Mouse (Mus musculus) retina, postnatal 1 day (tissue): ENCODE measurements around the gene Myadml2.

Experiments used
- DNase-seq: peaks from one replicate; pipeline ENCODE4 v3.0.0-alpha.2; 2012

The Myadml2 gene

DNA sequence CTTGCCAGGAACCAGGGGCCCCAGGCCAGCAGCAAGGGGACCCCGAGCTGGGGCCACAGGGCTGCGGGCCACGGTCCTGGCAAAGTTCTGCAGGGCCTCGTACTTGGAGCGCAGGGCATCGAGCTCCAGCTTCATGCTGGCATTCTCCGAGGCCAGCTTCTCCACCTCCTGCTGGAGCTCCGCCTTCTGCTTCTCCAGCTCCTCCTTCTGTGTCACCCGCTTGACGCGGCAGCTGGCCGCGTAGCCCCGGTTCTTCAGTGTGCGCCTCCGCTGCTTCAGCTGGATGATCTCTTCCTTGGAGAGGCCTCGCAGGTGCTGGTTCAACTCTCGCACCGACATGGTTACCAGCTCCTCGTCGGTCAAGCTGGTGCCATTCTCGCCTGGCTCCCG, 18.6 kb downstream of the Myadml2 start:
- DNase-seq: no peak

DNA sequence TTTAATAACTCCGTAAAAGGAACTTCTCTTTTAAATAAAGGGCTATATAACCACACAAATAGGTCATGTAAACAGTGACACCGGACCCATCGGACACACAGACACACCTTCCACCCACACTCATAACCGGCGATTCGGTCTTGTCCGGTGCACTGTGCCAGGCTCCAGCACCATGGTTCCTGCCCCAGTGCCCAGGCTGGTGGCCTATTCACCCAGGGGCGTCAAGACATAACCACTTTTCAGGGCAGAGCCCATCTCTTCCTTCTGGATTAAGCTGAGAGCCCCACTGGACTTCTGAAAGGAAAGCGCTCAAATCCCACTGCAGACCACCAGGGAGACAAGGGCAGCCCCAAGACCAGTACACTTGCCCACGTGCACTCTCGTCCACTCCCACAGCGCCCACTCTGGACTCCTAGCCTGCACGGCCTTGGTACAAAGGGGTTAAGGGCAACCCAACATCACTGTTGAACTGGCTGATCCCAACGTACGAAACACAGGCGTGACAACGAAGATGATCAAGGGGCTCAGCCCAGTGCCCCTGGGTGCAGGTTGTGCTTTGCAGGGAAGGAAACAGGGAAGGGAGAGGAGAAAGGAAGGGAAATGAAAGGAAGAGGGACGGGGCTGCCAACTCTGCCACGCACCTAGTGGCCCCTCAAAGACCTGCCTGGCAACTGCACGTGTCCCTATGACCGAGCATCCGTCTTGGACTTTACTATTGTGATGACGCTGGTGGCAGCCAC, 19.2 kb downstream of the Myadml2 start:
- no peak for DNase-seq

DNA sequence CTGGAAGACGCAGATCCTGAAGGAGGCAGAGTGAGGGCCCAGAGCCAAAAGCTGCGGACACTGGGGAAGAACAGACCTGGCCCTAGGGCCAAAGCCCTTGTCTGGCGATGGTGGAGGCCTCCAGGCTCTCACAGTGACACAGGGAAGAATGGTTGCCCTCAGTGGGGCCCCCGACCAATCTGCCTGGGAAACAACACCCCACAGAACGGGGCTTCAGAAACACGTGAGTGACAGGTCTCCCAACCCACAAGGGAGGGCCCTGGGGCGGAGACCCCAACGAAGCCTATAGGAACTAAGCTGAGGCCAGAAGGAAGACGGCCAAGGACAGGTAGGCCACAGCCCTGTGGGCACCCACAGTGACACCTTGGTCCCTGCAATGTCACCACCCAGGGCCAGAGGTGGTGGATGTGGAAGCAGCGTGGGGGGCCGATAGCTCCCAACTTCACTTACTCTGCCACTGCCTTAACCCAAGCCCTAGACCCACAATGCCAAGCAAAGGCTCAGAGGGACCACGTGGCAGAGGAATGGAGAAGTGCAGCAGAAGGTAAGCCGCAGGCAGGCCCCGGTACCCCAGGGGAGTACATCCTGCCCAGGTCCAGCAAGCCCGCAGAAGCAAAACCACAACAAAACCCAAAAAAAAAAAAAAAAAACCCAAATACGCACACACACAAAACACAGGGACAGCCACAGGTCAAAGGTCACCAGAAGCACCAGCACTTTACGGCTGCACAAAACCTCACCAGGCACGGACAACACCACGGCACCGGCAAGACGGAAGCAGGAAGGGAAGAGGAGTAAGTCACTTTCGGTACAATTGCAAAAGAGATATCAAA, 20.3 kb downstream of the Myadml2 start:
- no peak for DNase-seq

DNA sequence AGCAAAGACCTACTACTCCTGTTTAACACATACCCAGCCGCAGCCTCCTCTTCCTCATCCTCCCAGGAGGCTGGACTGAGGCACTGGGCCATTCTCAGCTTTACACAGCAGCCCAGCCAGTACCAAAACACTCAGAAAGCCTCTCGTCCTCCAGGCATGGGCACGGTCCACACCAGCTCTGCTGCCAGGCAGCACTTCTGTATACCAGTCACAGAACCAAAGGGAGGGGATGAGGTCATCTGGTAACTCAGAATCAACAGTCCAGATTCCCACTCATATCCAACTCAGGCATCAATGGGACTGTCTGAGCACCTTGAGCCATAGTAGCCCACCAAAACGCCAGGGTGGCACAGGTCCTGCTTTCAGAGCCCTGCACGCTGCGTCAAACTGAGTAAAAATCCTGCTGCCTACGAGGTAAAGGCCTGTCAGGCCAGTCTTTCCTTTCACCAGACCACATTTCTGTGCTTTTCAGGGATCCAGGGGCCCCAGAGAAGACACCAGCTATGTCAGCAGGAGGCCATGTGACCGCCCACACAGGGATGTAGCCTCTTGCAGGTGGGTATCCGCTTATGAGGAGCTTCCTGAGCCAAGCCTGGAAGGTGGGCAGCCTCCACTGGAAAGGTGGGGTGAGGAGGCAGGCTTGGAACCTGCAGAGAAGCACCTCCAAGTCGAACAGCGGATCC, 21.0 kb downstream of the Myadml2 start:
- DNase-seq: no peak

DNA sequence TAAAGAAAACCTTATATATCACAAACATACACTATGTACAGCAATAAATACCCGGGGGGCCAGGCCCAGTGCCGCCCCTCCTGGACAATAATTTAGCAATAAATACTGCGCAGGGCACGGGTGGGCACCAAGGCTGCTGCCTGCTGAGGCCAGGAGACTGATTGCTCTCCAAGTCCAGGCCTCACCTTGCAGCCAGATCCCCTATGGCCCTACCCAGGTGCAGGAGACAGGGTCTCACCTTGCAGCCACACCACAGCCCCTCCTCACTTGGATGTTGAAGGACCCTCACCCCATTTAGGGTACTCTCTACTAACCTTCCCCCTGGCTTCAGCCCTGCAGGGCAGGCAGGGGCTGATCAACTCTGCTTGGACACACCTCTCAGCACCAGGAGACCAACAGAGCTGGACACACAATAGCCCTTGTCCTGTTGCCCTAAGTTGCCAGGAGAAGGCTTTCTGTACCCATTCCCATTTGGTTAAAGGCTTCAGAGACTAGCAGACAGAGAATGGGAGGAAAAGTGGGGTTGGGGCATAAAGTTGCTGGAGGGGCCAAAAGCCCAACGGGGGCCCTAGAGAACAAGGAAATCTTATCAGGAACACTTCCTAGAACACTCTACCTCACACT, 22.7 kb downstream of the Myadml2 start, which contains the start of gene Sirt7:
TSS of gene Sirt7 (minus strand) at position 89 of the 624 bp plus-strand sequence.
- no peak for DNase-seq

DNA sequence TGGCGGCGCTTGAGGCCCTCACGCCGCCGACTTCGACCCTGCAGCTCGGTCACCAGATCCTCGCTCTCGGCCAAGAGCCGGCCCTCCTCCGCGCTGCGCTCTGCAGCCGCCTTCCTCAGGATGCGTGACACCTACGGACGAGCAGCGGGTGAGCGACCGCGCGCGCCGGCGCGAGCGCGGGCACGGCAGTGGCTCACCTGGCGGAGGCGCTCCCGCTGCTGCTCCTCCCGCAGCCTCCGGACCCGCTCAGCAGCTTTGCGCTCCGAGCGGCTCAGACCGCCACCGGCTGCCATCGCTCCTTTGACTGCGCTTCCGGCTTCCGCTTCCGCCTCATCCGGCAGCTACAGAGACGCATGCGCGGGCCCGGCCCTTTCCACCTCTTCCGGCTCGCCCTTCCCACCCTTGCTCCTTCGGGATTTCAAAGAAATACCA, 23.3 kb downstream of the Myadml2 start:
- DNase-seq: peak; percentile 92

DNA sequence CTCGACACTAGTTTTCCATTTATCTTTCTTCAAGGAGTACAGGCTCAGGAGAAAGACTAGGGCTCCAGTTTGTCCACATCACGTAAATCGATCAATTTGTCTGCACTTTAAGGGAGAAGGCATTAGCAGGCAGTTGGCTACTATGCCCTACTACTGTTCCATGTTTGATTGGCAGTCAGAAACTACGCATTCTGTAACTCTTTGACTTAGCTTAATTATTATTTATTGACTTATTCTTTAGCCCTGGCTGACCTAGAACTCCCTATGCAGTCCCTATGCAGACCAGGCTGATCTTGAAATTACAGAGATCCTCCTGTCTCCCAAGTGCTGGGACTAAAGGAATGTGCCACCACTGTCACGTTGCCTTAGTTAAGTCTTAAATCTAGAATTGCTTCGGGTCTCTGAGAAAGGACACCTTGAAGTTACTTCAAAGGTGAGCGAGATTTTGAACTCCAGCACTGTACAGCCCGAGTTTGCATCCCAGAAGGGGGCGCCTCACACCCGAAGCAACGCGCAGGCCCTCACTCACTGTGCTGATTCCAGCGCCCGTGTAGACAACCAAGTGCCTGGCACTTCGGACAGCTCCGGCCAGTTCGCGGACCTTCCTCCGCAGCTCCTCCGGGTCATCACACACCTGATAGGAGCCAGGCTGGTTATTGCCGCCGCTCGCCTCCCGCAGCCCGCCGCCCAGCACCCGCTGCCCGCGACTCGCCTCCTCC, 23.8 kb downstream of the Myadml2 start:
- DNase-seq: peak; percentile 56

DNA sequence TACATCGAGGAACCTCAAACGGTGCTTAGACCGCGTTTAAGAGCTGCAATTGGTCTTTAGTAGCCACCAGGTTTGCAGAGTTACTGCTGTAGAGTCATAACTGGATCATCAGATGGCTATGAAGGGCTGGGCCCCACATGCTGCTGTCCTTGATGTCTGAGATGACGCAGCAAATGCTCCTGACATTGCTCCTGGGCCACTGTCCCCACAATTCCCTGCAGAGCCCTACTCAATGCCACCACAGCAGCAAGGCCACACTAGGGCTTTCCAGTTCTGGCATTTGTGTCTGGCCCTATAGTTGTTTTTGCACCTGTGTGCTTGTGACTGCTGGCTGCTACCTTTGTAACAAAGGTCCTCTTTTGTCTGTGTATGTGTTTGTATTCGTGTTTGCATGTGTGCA, 25.2 kb downstream of the Myadml2 start:
- DNase-seq: no peak

DNA sequence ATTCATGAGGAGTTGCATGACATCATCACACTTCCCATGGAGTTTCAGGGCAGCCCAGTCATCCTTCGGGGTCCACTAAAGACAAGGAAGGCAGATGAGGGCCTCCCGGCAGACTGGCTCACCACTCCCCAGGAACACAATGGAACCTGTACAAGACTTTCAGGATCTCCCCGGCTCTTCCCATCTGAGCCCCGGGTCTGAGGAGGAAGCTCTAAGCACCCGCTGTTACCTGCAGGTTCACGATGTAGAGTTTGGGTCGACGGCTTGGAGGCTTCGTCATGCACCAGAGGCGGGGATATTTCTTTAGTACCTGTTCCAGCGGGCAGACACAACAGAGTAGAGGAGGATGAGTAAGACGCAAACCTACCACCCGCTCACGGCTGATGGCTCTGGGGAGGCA, 27.8 kb downstream of the Myadml2 start:
- no peak for DNase-seq

DNA sequence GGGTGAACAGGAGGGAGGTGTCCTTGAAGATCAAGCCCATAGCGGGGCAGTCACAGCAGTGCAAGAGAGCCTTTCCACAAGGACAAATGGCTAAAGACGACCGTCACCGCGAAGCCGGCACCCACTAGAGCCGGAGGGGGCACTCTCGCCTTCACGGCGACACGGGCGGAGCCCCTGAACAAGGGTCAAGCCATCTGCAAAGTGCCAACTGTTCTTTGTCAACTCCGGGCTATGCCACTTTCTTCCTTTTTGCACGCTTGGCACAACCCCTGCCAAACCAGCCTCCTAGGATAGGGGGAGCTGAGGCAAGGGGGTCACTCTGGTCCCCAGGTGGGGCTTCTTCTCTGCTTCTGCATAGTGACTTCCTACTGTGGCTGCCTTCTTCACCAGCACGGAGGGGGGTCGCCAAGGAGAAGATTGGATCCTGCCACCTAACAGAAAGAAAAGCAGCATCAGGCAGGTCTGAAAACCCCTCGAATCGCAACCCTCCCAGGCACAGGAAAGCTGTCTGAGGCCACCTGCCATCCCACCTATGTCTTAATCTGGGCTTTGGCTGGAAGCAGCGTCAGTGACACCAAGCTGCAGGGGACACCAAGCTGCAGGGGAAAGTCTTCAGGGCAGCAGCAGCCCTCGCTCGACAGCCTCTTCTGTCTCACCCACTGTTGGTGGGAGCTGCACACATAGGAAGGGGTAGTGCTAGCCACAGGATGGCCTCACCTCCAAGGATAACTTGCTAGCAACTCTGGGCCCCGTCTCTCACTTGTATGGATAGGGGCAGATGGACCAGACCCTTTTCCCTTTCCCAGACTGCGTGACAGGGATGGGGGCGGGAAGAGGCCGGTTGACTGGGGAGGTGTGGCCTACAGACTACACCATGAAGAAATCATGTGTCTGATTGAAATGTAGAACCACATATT, 29.1 kb downstream of the Myadml2 start:
- DNase-seq: no peak

DNA sequence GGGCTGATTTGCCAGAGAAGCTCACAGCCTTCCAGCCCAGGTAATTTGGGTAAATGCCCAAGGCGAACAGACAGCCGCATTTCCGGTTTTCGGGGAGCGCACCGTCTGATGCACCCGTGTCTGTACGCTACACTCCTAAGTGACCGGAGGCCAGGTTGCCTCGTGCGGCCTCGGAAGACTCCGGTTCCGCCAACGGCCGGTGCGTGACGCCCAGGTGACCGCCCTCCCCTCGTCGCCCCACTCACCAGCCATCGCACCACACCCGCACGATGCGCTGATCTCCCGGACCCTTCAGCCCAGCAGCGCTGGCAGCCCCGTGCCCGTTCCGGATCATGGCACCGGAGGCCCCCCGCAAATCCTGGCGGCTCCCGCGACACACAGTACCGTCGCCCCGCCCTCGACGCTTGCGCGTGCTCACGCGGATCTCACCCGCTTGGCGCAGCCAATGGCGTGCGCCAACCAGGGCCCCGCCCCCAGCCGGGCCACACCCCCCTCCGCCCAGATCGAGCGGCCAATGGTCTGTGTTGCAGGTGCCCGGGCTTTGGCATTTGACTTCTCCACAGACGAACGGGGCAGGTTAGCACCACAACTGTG, 30.3 kb downstream of the Myadml2 start, which contains the start of gene Pcyt2:
TSS of gene Pcyt2 (minus strand) at position 418 of the 594 bp plus-strand sequence.
- DNase-seq: peak; percentile 94

DNA sequence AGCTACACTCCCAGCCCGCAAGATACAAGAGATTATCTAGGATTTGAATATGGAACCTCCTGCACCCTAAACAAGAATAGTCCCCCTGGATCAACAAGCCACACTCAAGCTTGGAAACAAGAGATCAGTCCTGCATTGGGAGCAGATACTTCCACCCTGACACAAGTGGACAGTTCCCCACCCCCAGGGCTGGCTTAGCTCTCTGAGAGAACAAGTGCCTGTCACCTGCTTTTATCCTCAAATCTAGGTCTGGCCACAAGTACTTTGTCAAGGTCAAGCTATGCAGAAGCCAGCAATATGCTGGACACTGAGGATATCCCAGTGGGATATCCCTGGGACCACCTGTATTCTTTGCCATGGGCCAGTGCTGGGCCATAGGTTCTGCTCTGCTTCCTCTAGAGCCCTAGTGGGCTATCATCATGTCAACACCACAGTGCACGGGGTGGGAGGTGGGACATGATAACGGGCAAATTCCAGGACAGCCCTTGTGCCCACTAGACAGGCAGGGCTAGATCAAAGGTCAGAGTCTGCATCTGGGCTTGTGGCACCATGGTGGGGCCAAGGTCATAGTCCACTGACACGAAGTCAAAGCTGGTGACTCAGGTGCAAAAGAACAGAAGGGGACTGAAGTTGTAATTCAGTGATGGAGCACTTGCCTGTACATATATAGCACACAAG, 31.2 kb downstream of the Myadml2 start:
- peak; percentile 12 for DNase-seq

DNA sequence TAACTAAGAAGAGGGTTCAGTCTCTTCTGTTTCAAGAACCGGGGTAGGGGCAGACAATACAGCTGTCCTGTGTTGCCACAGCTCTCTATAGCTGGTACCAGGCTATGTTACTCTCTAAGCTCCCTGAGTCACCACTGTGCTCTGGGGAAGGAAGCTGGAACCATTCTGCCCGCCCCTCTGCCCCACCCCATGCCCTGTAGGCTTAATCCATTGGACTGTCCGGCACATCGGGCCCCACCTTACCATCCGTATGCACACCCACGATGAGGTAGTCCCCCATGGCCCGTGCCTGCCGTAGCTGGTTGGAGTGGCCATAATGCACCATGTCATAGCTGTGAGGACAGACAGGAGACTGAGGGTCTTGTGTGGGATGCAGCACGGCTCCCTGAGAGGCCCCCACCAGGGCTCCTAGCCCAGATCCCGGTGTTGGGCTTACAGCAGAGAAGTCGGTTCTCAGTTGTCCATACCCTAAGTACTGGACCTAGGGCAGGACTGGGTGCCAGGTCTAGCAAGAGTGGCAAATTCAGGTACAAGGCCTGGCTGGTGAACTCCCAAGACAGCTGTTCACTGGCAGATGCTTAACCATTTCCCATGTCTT, 32.3 kb downstream of the Myadml2 start:
- no peak for DNase-seq

DNA sequence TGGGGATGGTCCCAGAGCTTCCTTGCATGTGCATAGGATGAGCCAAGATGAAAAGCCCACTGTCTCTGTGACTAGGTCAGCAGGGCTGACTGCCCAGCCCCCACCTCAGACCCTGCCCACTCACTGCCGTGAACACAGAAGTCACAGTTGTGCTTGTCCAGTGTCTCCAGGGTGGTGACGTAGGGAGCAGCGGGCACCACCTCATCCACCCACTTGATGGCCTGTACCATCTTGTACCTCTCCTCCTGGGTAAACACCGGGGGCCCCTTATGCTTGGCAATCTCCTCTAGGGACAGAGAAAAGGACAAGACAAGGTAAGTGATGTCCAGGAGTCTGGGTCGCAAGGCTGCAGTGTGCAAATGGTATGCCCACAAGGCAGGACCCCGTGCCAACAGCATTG, 32.8 kb downstream of the Myadml2 start:
- no peak for DNase-seq

DNA sequence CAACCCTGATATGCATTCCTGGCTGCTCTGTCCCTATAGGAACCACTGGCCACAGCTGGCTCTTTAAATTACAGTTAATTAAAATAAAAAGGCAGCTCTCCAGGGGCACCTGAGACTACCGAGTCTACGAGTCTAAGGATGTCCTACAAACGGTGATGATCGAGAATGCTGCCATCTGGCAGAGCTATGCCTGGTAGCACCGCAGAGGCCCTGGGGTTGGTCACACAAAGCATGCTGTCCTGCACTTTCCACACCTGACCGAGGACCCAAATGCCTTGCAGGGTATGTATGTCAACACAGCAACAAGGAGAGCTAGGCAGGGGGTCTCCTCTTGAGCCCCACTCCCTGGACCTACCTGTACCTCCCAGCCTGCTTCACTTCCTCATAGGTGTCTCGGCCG, 34.0 kb downstream of the Myadml2 start:
- no peak for DNase-seq

DNA sequence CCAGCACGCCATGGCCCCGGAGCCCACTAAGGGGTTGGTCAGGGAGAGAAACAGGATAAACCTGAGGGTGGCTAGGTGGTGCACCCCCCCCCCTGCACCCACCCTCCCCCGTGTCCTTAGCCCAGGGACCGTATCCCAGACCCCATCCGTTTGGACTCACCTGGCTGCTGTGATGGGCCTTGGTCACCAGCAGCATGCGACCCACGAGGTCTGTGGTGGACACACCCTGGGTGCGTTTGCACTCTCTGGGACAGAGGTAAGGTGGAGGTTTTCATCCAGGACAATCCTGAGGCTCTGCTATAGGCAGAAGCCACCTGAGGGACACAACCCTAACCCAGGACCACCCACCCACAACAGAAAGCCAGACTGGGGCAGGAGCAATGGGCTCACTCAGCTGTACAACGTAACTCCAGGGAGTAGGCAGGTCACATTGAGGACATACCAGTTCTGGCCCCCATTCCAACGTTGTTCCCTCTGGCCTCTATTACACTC, 34.4 kb downstream of the Myadml2 start:
- no peak for DNase-seq

DNA sequence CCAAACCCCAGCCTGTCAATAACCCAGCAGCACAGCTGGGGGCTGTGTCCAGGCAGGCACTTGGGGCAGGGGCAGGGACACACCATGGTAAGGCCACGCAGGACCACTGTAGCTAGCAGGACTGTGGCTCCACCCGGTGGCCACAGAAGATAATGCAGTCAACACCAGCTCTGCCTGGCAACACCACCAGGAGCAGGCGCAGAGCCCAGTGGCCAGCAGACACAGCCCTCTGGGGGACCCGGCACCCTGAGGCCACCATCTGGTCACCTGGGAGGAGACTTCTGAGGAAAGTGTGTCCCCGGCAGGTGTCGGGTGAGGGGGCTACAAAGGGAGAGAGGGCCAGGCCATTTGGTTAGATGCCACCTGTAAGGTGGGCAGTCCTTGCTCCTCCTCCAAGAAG, 35.2 kb downstream of the Myadml2 start:
- peak; percentile 78 for DNase-seq

DNA sequence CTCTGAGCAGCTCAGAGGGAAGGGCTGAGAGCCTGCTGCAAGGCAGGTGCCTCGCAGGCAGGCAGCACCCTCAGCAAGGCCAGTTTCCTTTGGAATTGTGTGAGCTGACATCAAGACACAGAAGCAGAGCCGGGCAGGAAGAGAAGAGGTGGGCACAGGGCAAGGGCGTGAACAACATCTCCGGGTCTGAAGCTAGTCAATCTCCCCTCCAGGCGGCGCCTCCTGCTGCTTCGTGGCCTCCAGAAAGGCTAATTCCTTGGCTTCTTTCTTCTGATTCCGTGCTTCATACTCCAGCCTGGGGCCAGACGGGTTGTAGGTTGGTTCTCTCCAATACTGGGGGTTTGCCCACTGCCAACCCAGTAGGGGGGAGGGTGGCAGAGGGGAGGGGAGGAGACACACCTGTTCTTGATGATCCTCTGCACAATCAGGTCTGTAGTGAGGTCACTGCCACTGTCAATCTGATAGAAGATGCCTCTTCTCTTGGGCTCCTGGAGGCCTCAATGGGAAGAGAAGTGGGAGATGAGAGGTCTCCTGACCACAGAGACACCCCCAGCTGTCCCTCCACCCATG, 37.4 kb downstream of the Myadml2 start:
- DNase-seq: no peak

DNA sequence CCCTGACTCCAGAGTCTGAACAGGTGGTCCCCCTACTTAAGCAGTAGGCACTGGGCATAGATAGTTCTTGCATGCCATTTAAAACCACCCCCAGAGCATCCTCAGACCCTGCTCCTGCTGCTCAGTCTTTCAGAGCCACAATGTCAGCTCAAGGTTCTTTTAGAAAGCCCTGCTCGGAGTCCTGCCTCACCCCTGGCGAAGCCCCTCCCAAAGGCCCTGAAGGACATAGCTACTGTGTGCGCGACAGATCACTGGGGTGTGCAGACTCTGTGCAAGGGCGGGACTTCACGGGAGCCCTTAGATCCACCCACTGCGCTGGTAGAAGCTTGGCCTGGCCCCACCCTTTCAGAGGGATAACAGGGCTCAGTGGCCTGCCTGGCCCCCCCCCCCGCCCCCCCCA, 38.7 kb downstream of the Myadml2 start:
- peak; percentile 14 for DNase-seq
